Mouse (Mus musculus) heart, embryonic 11.5 days (tissue): ENCODE measurements at regions not wholly inside any gene's neighbourhood (a gene's known extent, or its start where the extent isn't known, plus 50 kb on each side); places are given as distances from the start of the nearest gene placed in this dataset.

Source experiments
- ATAC-seq: fragments of 200-750 bp; cut with Nextera tagmentation; replicated peaks from 2 replicates; pipeline ENCODE4 v1.8.0; 2017; ENCODE audit warnings: moderate library complexity; ENCODE audit not compliant: insufficient number of reproducible peaks, low FRiP score, low TSS enrichment
- H3K27ac ChIP-seq: fragments of 300-500 bp; sonication (generic); 2 replicates; pipeline ENCODE4 v1.5.1; 2014; ENCODE audit warnings: mild to moderate bottlenecking, low read depth, low read length
- H3K27me3 ChIP-seq: fragments of 300-500 bp; sonication (generic); 2 replicates; pipeline ENCODE4 v1.6.1; 2014; ENCODE audit warnings: mild to moderate bottlenecking, low read length, mixed read lengths; ENCODE audit not compliant: control insufficient read depth, insufficient read depth
- H3K36me3 ChIP-seq: fragments of 300-500 bp; sonication (generic); 2 replicates; pipeline ENCODE4 v1.6.1; 2014; ENCODE audit warnings: mild to moderate bottlenecking, low read length, moderate library complexity, mixed read lengths; ENCODE audit not compliant: control insufficient read depth, insufficient read depth
- H3K4me1 ChIP-seq: fragments of 300-500 bp; sonication (generic); 2 replicates; pipeline ENCODE4 v1.6.1; 2014; ENCODE audit warnings: low read length; ENCODE audit not compliant: control insufficient read depth, insufficient read depth
- H3K4me2 ChIP-seq: fragments of 300-500 bp; sonication (generic); 2 replicates; pipeline ENCODE4 v1.6.1; 2014; ENCODE audit warnings: mild to moderate bottlenecking, moderate library complexity
- H3K4me3 ChIP-seq: fragments of 300-500 bp; sonication (generic); 2 replicates; pipeline ENCODE4 v1.5.1; 2014; ENCODE audit warnings: low read depth, low read length
- H3K9ac ChIP-seq: fragments of 300-500 bp; sonication (generic); 2 replicates; pipeline ENCODE4 v1.6.1; 2014; ENCODE audit warnings: mild to moderate bottlenecking, low read depth, low read length, moderate library complexity
- H3K9me3 ChIP-seq: fragments of 300-500 bp; sonication (generic); replicated peaks from 2 replicates; pipeline ENCODE4 v1.6.1; 2016; ENCODE audit warnings: low read length; ENCODE audit not compliant: control insufficient read depth
- WGBS: fragments of 180-500 bp; shearing (Covaris S2); extraction: QIAGEN DNeasy Blood & Tissue Kit; methylation state at CpG from one replicate; pipeline ENCODE4 v1.1.7; 2014; ENCODE audit not compliant: insufficient replicate concordance; 5-methylcytosine and 5-hydroxymethylcytosine counted together

DNA sequence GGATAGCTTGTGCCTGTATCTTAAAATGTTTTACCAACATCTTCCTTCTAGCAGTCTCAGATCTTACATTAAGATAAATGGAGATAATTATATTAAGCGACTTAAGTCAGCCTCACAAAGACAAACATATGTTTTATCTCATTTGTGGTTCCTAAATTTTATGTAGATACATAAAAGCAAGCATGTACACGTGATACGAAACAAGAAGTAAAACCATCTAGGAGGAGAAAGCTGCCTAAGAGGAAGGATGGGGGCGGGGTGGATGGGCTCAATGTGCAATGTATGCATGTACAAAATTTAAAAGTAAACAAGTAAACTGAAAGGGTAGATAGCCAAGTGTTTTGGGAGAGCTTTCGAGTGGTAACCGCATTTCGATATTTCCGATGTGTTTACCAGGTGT lies 51.5 kb upstream of the Cpeb2 start:
- Histone ChIP-seq H3K4me1 (no peaks in the 10 kb centered on the region), H3K9ac (no peak overlapping the region), H3K27ac (no peak overlapping the region), H3K9me3 (no peaks in the 10 kb centered on the region), H3K36me3 (no peaks in the 10 kb centered on the region), H3K4me2 (no peak overlapping the region), H3K27me3 (no peaks in the 10 kb centered on the region), H3K4me3 (no peak overlapping the region)
- no peak for ATAC-seq
- WGBS, result 87% methylated on average over 8 of the region's 8 CpGs
